Mouse (Mus musculus): ENCODE data around the gene Dab1.

DNA sequence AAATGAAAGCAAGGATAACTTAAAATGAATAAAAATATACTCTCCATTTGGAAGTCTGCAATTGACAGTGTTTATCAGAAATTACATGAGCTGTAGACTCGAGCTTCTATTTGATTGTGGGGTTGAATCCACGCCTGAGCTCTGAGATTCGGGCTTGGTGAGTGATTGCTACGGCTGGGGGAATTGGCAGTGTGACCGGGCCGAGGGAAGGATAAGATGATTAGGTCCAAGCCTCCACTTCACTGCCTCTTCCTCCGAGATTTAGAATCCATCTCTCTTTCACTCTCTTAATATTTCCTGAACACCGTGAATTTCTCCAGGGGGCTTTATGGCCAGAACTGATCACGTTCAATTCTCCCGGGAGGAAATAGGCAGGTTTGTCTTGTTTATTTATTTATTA is 452.1 kb downstream of the Dab1 start:
- TF ChIP-seq CTCF (IDR thresholded peaks at IDR 0.05; ENCODE audit: control insufficient read depth, insufficient read depth, insufficient read length) (no peak), USF1 (IDR thresholded peaks at IDR 0.05; ENCODE audit: low read depth) (no peak), MYOG (IDR thresholded peaks at IDR 0.05; ENCODE audit: control insufficient read depth, extremely low read depth, insufficient read length) (no peak), MAX (IDR thresholded peaks at IDR 0.05) (no peak)
